Mouse (Mus musculus) heart, postnatal 0 days (tissue): ENCODE measurements at regions not wholly inside any gene's neighbourhood (a gene's known extent, or its start where the extent isn't known, plus 50 kb on each side); places are given as distances from the start of the nearest gene placed in this dataset. TPM values are rescaled to one million over a fixed set of nuclear protein-coding genes. Genes with fewer than 3 reads are reported as not detected.

Source experiments
- ATAC-seq: fragments of 200-750 bp; cut with Nextera tagmentation; 2 replicates; pipeline ENCODE4 v1.8.0; 2017; ENCODE audit warnings: low read depth, moderate number of reproducible peaks, moderate library complexity; ENCODE audit not compliant: insufficient read depth
- DNase-seq: peaks from one replicate; pipeline ENCODE4 v3.0.0-alpha.2; 2016; ENCODE audit warnings: low spot score
- H3K27ac ChIP-seq: fragments of 300-500 bp; sonication (generic); 2 replicates; pipeline ENCODE4 v1.5.1; 2014; ENCODE audit warnings: low read depth, mild to moderate bottlenecking
- H3K27me3 ChIP-seq: fragments of 300-500 bp; sonication (generic); 2 replicates; pipeline ENCODE4 v1.6.1; 2014; ENCODE audit warnings: low read length, mixed read lengths; ENCODE audit not compliant: control insufficient read depth, insufficient read depth
- H3K36me3 ChIP-seq: fragments of 300-500 bp; sonication (generic); replicated peaks from 2 replicates; pipeline ENCODE4 v1.6.1; 2014; ENCODE audit warnings: low read length, mixed read lengths; ENCODE audit not compliant: control insufficient read depth, insufficient read depth
- H3K4me1 ChIP-seq: fragments of 300-500 bp; sonication (generic); 2 replicates; pipeline ENCODE4 v1.6.1; 2014; ENCODE audit warnings: antibody characterized with exemption; ENCODE audit not compliant: control insufficient read depth, insufficient read depth
- H3K4me2 ChIP-seq: fragments of 300-500 bp; sonication (generic); 2 replicates; pipeline ENCODE4 v1.6.1; 2014; ENCODE audit warnings: low read depth, mild to moderate bottlenecking, low read length, moderate library complexity
- H3K4me3 ChIP-seq: fragments of 300-500 bp; sonication (generic); 2 replicates; pipeline ENCODE4 v1.5.1; 2014; ENCODE audit warnings: low read depth, low read length
- H3K9ac ChIP-seq: fragments of 300-500 bp; sonication (generic); replicated peaks from 2 replicates; pipeline ENCODE4 v1.6.1; 2014; ENCODE audit warnings: low read depth, low read length, mixed read lengths
- H3K9me3 ChIP-seq: fragments of 300-500 bp; sonication (generic); replicated peaks from 2 replicates; pipeline ENCODE4 v1.6.1; 2016; ENCODE audit warnings: low read length; ENCODE audit not compliant: control insufficient read depth
- CTCF ChIP-seq: IDR thresholded peaks from 2 replicates; pipeline ENCODE4 v1.5.1; 2016; ENCODE audit warnings: antibody characterized with exemption, control low read depth, low read depth
- EP300 ChIP-seq: IDR thresholded peaks from 2 replicates; pipeline ENCODE4 v1.6.1; 2016; ENCODE audit warnings: antibody characterized with exemption, low read depth
- WGBS: fragments of 180-500 bp; shearing (Covaris S2); extraction: QIAGEN DNeasy Blood & Tissue Kit; methylation state at CpG from one replicate; pipeline ENCODE4 v1.1.7; 2014; 5-methylcytosine and 5-hydroxymethylcytosine counted together
- microRNA-seq: library from miRNA; unstranded; fragments of <30 nt; microRNA quantifications from one replicate; pipeline ENCODE4, GENCODE M21; 2016

- ATAC-seq (no peak), DNase-seq (no peak)
- no peak overlapping the region for H3K4me2 ChIP-seq
- H3K4me3 ChIP-seq = no peak overlapping the region
- H3K9ac ChIP-seq = no peak overlapping the region
- no peak overlapping the region for H3K27ac ChIP-seq
- H3K4me1 ChIP-seq = peaks cover 9% of the 10 kb centered on the region
- H3K9me3 ChIP-seq = no peaks in the 10 kb centered on the region
- TF ChIP-seq EP300 (no peak), CTCF (no peak)
- no peaks in the 10 kb centered on the region for H3K36me3 ChIP-seq
- no peaks in the 10 kb centered on the region for H3K27me3 ChIP-seq
- WGBS = 79% methylated on average over 1 of the region's 1 CpGs
These were observed 55.7 kb upstream of the Klf3 start for GRCm38 (mm10) chr5:64747461-64747860.

- no peaks in the 10 kb centered on the region for H3K9me3 ChIP-seq
- H3K36me3 ChIP-seq = no peaks in the 10 kb centered on the region
- DNase-seq (no peak), ATAC-seq (no peak)
- no peak overlapping the region for H3K9ac ChIP-seq
- H3K27ac ChIP-seq = no peak overlapping the region
- TF ChIP-seq EP300 (no peak), CTCF (no peak)
- no peak overlapping the region for H3K4me3 ChIP-seq
- no peak overlapping the region for H3K4me2 ChIP-seq
- WGBS = 80% methylated on average over 14 of the region's 14 CpGs
- H3K4me1 ChIP-seq = peaks cover 9% of the 10 kb centered on the region
- H3K27me3 ChIP-seq = no peaks in the 10 kb centered on the region
These were observed 53.6 kb upstream of the Klf3 start for GRCm38 (mm10) chr5:64749415-64750166.

- no peak overlapping the region for H3K4me2 ChIP-seq
- peaks cover 9% of the 10 kb centered on the region for H3K4me1 ChIP-seq
- TF ChIP-seq CTCF (no peak), EP300 (no peak)
- 92% methylated on average over 3 of the region's 3 CpGs for WGBS
- ATAC-seq (no peak), DNase-seq (no peak)
- H3K9ac ChIP-seq = no peak overlapping the region
- no peak overlapping the region for H3K4me3 ChIP-seq
- no peak overlapping the region for H3K27ac ChIP-seq
- no peaks in the 10 kb centered on the region for H3K36me3 ChIP-seq
- H3K9me3 ChIP-seq = no peaks in the 10 kb centered on the region
- H3K27me3 ChIP-seq = no peaks in the 10 kb centered on the region
These were observed 52.8 kb upstream of the Klf3 start for GRCm38 (mm10) chr5:64750406-64750805.

- Histone ChIP-seq H3K4me1 (peaks cover 9% of the 10 kb centered on the region), H3K4me3 (no peak overlapping the region), H3K36me3 (no peaks in the 10 kb centered on the region), H3K9me3 (no peaks in the 10 kb centered on the region), H3K27ac (no peak overlapping the region), H3K9ac (no peak overlapping the region), H3K4me2 (no peak overlapping the region), H3K27me3 (no peaks in the 10 kb centered on the region)
- no peak for DNase-seq
- no peak for ATAC-seq
- 24% methylated on average over 7 of the region's 7 CpGs for WGBS
- TF ChIP-seq EP300 = no peak
- TF ChIP-seq CTCF = no peak
These were observed 52.1 kb upstream of the Klf3 start for GRCm38 (mm10) chr5:64750976-64751656.

GRCm38 (mm10) chr5:64753142-64753750 lies 49.9 kb upstream of the Klf3 start:
- DNase-seq (no peak), ATAC-seq (no peak)
- Histone ChIP-seq H3K27ac (no peak overlapping the region), H3K4me1 (peaks cover 9% of the 10 kb centered on the region), H3K4me3 (no peak overlapping the region), H3K9ac (no peak overlapping the region), H3K4me2 (no peak overlapping the region), H3K9me3 (no peaks in the 10 kb centered on the region), H3K27me3 (no peaks in the 10 kb centered on the region), H3K36me3 (no peaks in the 10 kb centered on the region)
- TF ChIP-seq CTCF = no peak
- TF ChIP-seq EP300 = no peak
- 82% methylated on average over 7 of the region's 7 CpGs for WGBS

Small RNAs in the stretch of these regions (microRNA-seq; reads per million reads assigned to microRNA genes)
- gene Gm25306 = not detected
